Mouse (Mus musculus): ENCODE measurements around the gene Nectin2. TPM values are rescaled to one million over a fixed set of nuclear protein-coding genes. Genes with fewer than 3 reads are reported as not detected.
A peak's percentile ranks its signal among the peaks of the same experiment; 100 is the strongest.

Nectin2 gene
- polyA plus RNA-seq, 1 experiment from 2014 or later, result 82.2 TPM

DNA sequence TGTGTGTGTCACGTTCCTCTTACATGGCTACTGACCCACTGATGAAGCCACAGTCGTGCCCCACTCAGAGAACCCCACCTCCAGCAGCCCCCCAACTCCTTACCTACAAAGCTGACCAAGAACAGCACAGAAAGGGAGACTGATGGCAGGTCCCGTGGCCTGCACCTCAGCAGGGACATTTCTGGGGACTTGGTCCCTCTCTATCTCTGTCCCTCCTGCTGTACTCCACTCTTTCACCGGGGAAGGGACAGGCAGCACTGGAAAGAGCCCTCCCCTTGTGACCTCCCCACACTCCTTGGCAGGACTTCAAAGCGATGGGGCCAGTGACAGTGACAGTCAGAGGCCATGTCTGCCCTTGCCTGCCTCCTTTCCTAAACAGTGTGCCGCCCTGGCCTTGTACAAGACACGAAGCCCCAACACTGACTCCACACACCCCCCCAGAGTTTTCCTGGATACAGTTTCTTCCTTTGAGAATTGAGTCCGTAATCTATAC, 69.0 kb downstream of the Nectin2 start, which contains the start of the genes Gm44805 and Apoc4:
TSS of gene Gm44805 (minus strand) at position 222 of the 493 bp plus-strand sequence.
TSS of gene Apoc4 (minus strand) at position 278 of the 493 bp plus-strand sequence.
- TF ChIP-seq EP300 (optimal IDR thresholded peaks at IDR 0.05), result no peak
- no peak for TF ChIP-seq CTCF (IDR thresholded peaks at IDR 0.05; ENCODE audit: low read depth)
- no peaks in the 10 kb centered on the region for H3K36me3 ChIP-seq (ENCODE audit: control insufficient read depth, insufficient read depth, low read length)
- H3K4me1 ChIP-seq (replicated peaks; ENCODE audit: control insufficient read depth, insufficient read depth), result no peaks in the 10 kb centered on the region
- DNase-seq (ENCODE audit: low spot score), result no peak
- H3K9ac ChIP-seq (ENCODE audit: low read length), result no peak within 1 kb of the TSS
- no peak for ATAC-seq (ENCODE audit: low FRiP score, low TSS enrichment)
- no peak within 1 kb of the TSS for H3K27ac ChIP-seq (replicated peaks)
- no peaks in the 10 kb centered on the region for H3K27me3 ChIP-seq (ENCODE audit: control insufficient read depth, insufficient read depth, low read length)
- no peaks in the 10 kb centered on the region; the same call in 1 of the 2 replicates for H3K9me3 ChIP-seq (ENCODE audit: control insufficient read depth, low read length)
- H3K4me3 ChIP-seq (ENCODE audit: low read depth, low read length), result no peak within 1 kb of the TSS
- H3K4me2 ChIP-seq (replicated peaks; ENCODE audit: low read depth), result no peak within 1 kb of the TSS
- 58% methylated on average over 8 of the region's 8 CpGs for WGBS

DNA sequence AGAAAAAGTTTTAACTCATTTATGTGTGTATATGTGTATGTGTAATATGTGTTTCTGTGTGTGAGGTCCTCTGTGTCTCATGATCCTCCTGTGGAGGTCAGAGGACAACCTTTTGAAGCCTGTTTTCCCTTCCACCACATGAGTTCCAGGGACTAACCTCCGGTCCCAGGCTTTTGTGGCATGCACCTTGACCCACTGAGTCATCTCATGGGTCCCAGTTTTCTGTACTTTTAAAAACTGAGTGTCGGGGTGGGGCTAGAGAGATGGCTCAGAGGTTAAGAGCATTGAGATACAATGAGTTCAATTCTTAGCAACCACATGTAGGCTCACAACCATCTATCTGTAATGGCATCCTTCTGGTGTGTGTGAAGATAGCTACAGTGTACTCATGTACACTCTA, 69.6 kb downstream of the Nectin2 start:
- Histone ChIP-seq H3K36me3 (ENCODE audit: control insufficient read depth, insufficient read depth, low read length) (no peaks in the 10 kb centered on the region), H3K9me3 (ENCODE audit: control insufficient read depth, low read length) (no peaks in the 10 kb centered on the region; the same call in 1 of the 2 replicates), H3K27me3 (ENCODE audit: control insufficient read depth, insufficient read depth, low read length) (no peaks in the 10 kb centered on the region), H3K4me3 (ENCODE audit: low read depth, low read length) (no peak overlapping the region), H3K9ac (ENCODE audit: low read length) (no peak overlapping the region), H3K4me2 (replicated peaks; ENCODE audit: low read depth) (no peak overlapping the region), H3K4me1 (replicated peaks; ENCODE audit: control insufficient read depth, insufficient read depth) (no peaks in the 10 kb centered on the region), H3K27ac (replicated peaks) (no peak overlapping the region)
- DNase-seq (ENCODE audit: low spot score) (no peak), ATAC-seq (ENCODE audit: low FRiP score, low TSS enrichment) (no peak)
- 75% methylated on average over 2 of the region's 2 CpGs for WGBS
- TF ChIP-seq EP300 (optimal IDR thresholded peaks at IDR 0.05), result no peak
- TF ChIP-seq CTCF (IDR thresholded peaks at IDR 0.05; ENCODE audit: low read depth), result no peak

DNA sequence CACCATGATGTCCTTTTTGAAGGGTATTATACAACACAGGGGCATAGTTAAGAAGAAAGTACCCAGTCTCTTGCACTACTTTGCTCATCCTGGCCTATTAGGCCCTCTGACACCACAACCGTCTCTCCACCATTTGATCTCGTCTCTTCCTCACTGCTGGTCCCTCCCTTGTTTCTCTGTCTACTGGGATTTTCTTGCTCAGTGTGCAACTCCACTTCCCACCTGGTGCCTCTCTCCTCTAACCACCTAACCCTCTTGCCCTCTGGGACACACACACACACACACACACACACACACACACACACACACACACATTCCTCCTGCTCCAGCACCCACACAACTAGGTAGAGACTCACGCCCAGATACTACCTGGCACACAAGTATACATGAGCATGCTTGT, 71.4 kb downstream of the Nectin2 start:
- Histone ChIP-seq H3K36me3 (ENCODE audit: control insufficient read depth, insufficient read depth, low read length) (no peaks in the 10 kb centered on the region), H3K4me1 (replicated peaks; ENCODE audit: control insufficient read depth, insufficient read depth) (no peaks in the 10 kb centered on the region), H3K9ac (ENCODE audit: low read length) (no peak overlapping the region), H3K4me2 (replicated peaks; ENCODE audit: low read depth) (no peak overlapping the region), H3K27me3 (ENCODE audit: control insufficient read depth, insufficient read depth, low read length) (no peaks in the 10 kb centered on the region), H3K4me3 (ENCODE audit: low read depth, low read length) (no peak overlapping the region), H3K27ac (replicated peaks) (no peak overlapping the region), H3K9me3 (ENCODE audit: control insufficient read depth, low read length) (no peaks in the 10 kb centered on the region; the same call in 1 of the 2 replicates)
- TF ChIP-seq EP300 (optimal IDR thresholded peaks at IDR 0.05) (no peak), CTCF (IDR thresholded peaks at IDR 0.05; ENCODE audit: low read depth) (no peak)
- 87% methylated on average over 3 of the region's 3 CpGs for WGBS
- ATAC-seq (ENCODE audit: low FRiP score, low TSS enrichment) (no peak), DNase-seq (ENCODE audit: low spot score) (no peak)

DNA sequence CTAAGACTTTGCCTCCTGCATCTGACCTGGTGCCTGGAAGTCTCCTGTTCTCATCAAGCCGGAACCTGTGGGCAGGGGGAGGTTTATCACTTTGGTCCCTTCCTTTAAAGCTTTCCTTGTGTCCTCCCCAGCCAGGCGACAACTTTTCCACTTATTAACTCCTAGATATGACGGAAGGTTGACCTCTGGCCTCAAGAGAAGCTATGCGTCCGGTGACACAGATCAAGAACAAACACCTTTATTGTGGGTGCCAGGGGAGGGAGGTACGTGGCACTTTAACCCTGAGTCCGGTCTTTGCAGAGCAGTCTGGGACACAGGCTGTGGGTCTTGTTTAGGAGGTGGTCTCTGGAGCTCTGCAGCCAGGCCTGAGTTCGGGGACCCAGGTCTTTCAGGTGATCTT, 72.4 kb downstream of the Nectin2 start, which contains the start of gene Apoc2:
TSS of gene Apoc2 (minus strand) at position 70 of the 400 bp plus-strand sequence.
- H3K36me3 ChIP-seq (ENCODE audit: control insufficient read depth, insufficient read depth, low read length), result no peaks in the 10 kb centered on the region
- no peak within 1 kb of the TSS for H3K4me3 ChIP-seq (ENCODE audit: low read depth, low read length)
- no peaks in the 10 kb centered on the region for H3K27me3 ChIP-seq (ENCODE audit: control insufficient read depth, insufficient read depth, low read length)
- no peak for TF ChIP-seq CTCF (IDR thresholded peaks at IDR 0.05; ENCODE audit: low read depth)
- TF ChIP-seq EP300 (optimal IDR thresholded peaks at IDR 0.05), result no peak
- H3K27ac ChIP-seq (replicated peaks), result no peak within 1 kb of the TSS
- WGBS, result 56% methylated on average over 8 of the region's 8 CpGs
- no peaks in the 10 kb centered on the region; the same call in 1 of the 2 replicates for H3K9me3 ChIP-seq (ENCODE audit: control insufficient read depth, low read length)
- no peak within 1 kb of the TSS for H3K9ac ChIP-seq (ENCODE audit: low read length)
- DNase-seq (ENCODE audit: low spot score), result peak; percentile 35
- no peaks in the 10 kb centered on the region for H3K4me1 ChIP-seq (replicated peaks; ENCODE audit: control insufficient read depth, insufficient read depth)
- peak; percentile 66 for ATAC-seq (ENCODE audit: low FRiP score, low TSS enrichment)
- no peak within 1 kb of the TSS for H3K4me2 ChIP-seq (replicated peaks; ENCODE audit: low read depth)

DNA sequence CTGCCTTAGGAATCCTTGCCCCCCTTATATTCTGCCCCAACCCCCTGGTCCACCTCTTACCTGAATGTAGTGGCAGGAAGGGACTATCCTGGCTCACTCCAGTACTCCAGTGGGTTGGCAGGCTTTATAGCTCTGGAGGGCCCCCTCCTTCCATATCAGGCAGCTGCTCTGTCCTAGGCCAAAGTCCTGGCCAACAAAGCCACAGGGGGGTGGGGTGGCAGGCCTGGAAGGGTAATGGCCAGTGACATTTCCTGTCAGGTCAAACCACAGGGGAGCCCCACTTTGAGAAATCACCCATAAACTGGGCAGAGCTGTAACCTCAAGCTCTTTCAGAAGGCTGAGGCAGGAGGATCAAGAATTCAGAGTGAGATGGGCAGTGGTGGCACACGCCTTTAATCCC, 73.6 kb downstream of the Nectin2 start:
- no peak for DNase-seq (ENCODE audit: low spot score)
- TF ChIP-seq EP300 (optimal IDR thresholded peaks at IDR 0.05), result no peak
- TF ChIP-seq CTCF (IDR thresholded peaks at IDR 0.05; ENCODE audit: low read depth), result no peak
- H3K9me3 ChIP-seq (ENCODE audit: control insufficient read depth, low read length), result no peaks in the 10 kb centered on the region; the same call in 1 of the 2 replicates
- no peaks in the 10 kb centered on the region for H3K27me3 ChIP-seq (ENCODE audit: control insufficient read depth, insufficient read depth, low read length)
- H3K36me3 ChIP-seq (ENCODE audit: control insufficient read depth, insufficient read depth, low read length), result no peaks in the 10 kb centered on the region
- no peak overlapping the region for H3K4me2 ChIP-seq (replicated peaks; ENCODE audit: low read depth)
- 67% methylated on average over 1 of the region's 1 CpGs for WGBS
- H3K9ac ChIP-seq (ENCODE audit: low read length), result no peak overlapping the region
- H3K4me1 ChIP-seq (replicated peaks; ENCODE audit: control insufficient read depth, insufficient read depth), result no peaks in the 10 kb centered on the region
- H3K27ac ChIP-seq (replicated peaks), result no peak overlapping the region
- ATAC-seq (ENCODE audit: low FRiP score, low TSS enrichment), result no peak
- H3K4me3 ChIP-seq (ENCODE audit: low read depth, low read length), result no peak overlapping the region

DNA sequence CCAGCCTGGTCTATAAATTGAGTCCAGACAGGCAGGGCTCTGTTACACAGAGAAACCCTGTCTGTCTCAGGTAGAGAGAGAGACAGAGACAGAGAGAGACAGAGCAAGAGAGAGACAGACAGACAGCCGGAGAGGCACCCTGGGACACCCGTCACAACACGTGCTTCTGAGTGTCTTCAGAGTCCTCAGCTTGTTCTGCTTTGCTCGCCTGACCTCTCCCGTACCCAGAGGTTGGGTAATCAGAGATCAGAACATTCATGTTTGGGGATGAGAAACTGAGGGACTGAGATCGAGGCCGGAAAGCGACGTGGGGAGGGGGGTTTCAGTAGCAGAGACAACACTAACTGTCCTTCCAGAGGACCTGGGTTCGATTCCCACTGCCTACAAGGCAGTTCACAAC, 74.5 kb downstream of the Nectin2 start:
- TF ChIP-seq EP300 (optimal IDR thresholded peaks at IDR 0.05), result no peak
- no peak for TF ChIP-seq CTCF (IDR thresholded peaks at IDR 0.05; ENCODE audit: low read depth)
- Histone ChIP-seq H3K27me3 (ENCODE audit: control insufficient read depth, insufficient read depth, low read length) (no peaks in the 10 kb centered on the region), H3K27ac (replicated peaks) (no peak overlapping the region), H3K4me3 (ENCODE audit: low read depth, low read length) (no peak overlapping the region), H3K36me3 (ENCODE audit: control insufficient read depth, insufficient read depth, low read length) (no peaks in the 10 kb centered on the region), H3K9ac (ENCODE audit: low read length) (no peak overlapping the region), H3K9me3 (ENCODE audit: control insufficient read depth, low read length) (no peaks in the 10 kb centered on the region; the same call in 1 of the 2 replicates), H3K4me2 (replicated peaks; ENCODE audit: low read depth) (no peak overlapping the region), H3K4me1 (replicated peaks; ENCODE audit: control insufficient read depth, insufficient read depth) (no peaks in the 10 kb centered on the region)
- DNase-seq (ENCODE audit: low spot score), result no peak
- no peak for ATAC-seq (ENCODE audit: low FRiP score, low TSS enrichment)
- WGBS, result 73% methylated on average over 10 of the region's 10 CpGs
